Mouse (Mus musculus) small intestine, adult 2 months (tissue): Measurements from ENCODE around the gene Cpxm1. TPM values are rescaled to one million over a fixed set of nuclear protein-coding genes. Genes with fewer than 3 reads are reported as not detected.
"Not testable (repeated sequence)": the region's sequence is repeated elsewhere in the genome, so short reads cannot be mapped to it uniquely, and the experiment has no call there.

Source experiments
- H3K27ac ChIP-seq: fragments of 200-500 bp; 2 replicates; pipeline ENCODE4 v1.5.1; 2012; ENCODE audit warnings: low read depth, low read length, control low read depth, inconsistent platforms; ENCODE audit not compliant: insufficient read depth
- H3K27me3 ChIP-seq: fragments of 200-500 bp; 2 replicates; pipeline ENCODE4 v1.6.1; 2012; ENCODE audit warnings: mild to moderate bottlenecking, moderate library complexity, low read length, inconsistent platforms; ENCODE audit not compliant: control insufficient read depth, insufficient read depth
- H3K36me3 ChIP-seq: fragments of 200-500 bp; 2 replicates; pipeline ENCODE4 v1.6.1; 2012; ENCODE audit warnings: mild to moderate bottlenecking, low read length, control low read depth, inconsistent platforms; ENCODE audit not compliant: control insufficient read depth, insufficient read depth
- H3K4me1 ChIP-seq: fragments of 200-500 bp; 2 replicates; pipeline ENCODE4 v1.6.1; 2012; ENCODE audit warnings: low read length, inconsistent platforms, mixed read lengths; ENCODE audit not compliant: control insufficient read depth, insufficient read depth, insufficient read length
- H3K4me3 ChIP-seq: fragments of 200-500 bp; 2 replicates; pipeline ENCODE4 v1.5.1; 2012; ENCODE audit warnings: low read depth, mild to moderate bottlenecking, control low read depth, inconsistent platforms, low read length, moderate library complexity
- CTCF ChIP-seq: fragments of 200-500 bp; IDR thresholded peaks from 2 replicates; pipeline ENCODE4 v1.5.1; 2012; ENCODE audit warnings: low read depth, mild to moderate bottlenecking, control low read depth, inconsistent platforms, low read length, moderate library complexity, mixed read lengths; ENCODE audit not compliant: insufficient replicate concordance, insufficient read length; ENCODE audit errors: extremely low read depth
- POLR2A ChIP-seq: fragments of 200-500 bp; IDR thresholded peaks from 2 replicates; pipeline ENCODE4 v1.6.1; 2012; ENCODE audit warnings: low read depth, mild to moderate bottlenecking, control low read depth, inconsistent platforms, low read length, moderate library complexity
- WGBS: fragments of 180-500 bp; shearing (Covaris S2); methylation state at CpG from one replicate; pipeline ENCODE4 v1.1.7; 2018; 5-methylcytosine and 5-hydroxymethylcytosine counted together
- polyA plus RNA-seq: library from polyadenylated mRNA; depleted of rRNA; stranded (reverse); fragments of >200 nt; gene quantifications from 2 replicates; pipeline ENCODE4 v1.2.3, GENCODE M21; 2012

Gene Cpxm1
- polyA plus RNA-seq, 1 experiment: 2.9 TPM

DNA sequence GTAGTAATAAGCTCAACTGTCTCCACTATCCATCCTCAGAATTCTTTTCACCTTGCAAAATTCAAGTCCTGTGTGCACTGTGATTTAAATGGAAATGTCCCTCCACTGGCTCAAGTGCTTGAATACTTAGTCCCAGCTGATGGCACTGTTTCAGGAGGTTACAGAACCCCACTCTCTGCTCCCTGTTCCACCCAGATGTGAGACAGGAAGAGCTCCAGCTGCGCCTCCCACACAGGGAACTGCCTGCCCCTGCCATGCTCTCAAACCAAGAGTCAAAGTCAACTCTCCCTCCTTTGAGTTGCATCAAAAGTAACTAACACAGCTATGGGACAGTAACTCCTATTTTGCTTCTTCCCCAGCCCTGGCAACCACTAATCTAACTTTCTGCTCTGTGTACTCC, 11.2 kb downstream of the Cpxm1 start:
- no peak overlapping the region for H3K4me3 ChIP-seq
- no peak overlapping the region for H3K27ac ChIP-seq
- 0 out of 2 replicates have a peak, but pooled peaks cover under 1% of the 10 kb centered on the region for H3K27me3 ChIP-seq
- WGBS: 57% methylated on average over 1 of the region's 1 CpGs
- no peaks in the 10 kb centered on the region for H3K36me3 ChIP-seq
- no peaks in the 10 kb centered on the region for H3K4me1 ChIP-seq
- no peak for TF ChIP-seq CTCF
- TF ChIP-seq POLR2A: no peak

- Histone ChIP-seq H3K4me3 (no peak overlapping the region), H3K27ac (no peak overlapping the region), H3K27me3 (0 out of 2 replicates have a peak, but pooled peaks cover 2% of the 10 kb centered on the region), H3K4me1 (no peaks in the 10 kb centered on the region), H3K36me3 (no peaks in the 10 kb centered on the region)
- WGBS: 41% methylated on average over 6 of the region's 6 CpGs
- TF ChIP-seq CTCF: no peak
- no peak for TF ChIP-seq POLR2A
These were observed 13.5 kb downstream of the Cpxm1 start for GRCm38 (mm10) chr2:130383895-130384294.

DNA sequence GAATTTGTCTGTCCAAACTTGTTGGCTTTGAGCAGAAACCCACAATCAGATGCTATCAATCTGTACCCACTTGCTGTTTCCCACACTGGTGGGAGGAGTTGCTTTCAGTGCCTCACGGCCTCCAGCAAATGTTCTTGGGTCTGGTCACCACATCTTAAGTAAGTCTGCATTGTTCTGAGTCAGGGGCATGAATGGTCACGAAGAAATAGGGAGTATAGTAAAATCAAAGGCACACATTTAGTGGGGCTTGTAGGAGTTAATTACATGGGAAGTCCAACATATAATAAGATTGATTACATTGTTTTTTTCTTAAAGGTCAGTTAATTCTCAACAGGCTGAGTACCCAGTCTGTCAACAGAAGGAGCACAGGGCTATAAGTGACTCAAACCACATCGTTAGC, 14.2 kb downstream of the Cpxm1 start:
- H3K4me1 ChIP-seq: no peaks in the 10 kb centered on the region
- no peaks in the 10 kb centered on the region for H3K36me3 ChIP-seq
- H3K27ac ChIP-seq: no peak overlapping the region
- WGBS: 51% methylated on average over 3 of the region's 3 CpGs
- TF ChIP-seq CTCF (no peak), POLR2A (no peak)
- H3K4me3 ChIP-seq: no peak overlapping the region
- 0 out of 2 replicates have a peak, but pooled peaks cover 2% of the 10 kb centered on the region for H3K27me3 ChIP-seq

DNA sequence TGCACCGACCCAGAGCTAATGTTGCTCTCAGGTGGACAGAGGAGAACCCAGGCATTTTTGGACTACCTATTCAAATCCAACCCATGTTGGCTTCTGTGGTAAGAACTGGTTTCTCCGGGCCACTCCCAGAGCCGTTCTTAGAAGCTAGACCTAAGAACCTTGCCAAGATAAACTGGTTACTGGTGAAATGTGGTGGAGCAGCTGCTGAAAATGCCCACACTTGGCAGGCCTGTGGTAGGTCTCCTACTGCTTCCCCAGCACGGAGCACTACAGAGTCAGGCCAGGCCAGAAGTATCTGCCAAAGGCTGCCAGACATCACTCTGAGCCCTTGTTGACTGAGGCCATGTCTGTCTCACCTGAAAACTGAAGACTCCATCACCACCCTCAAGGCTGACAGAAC, 22.4 kb downstream of the Cpxm1 start:
- Histone ChIP-seq H3K4me1 (no peaks in the 10 kb centered on the region), H3K4me3 (no peak overlapping the region), H3K27ac (no peak overlapping the region), H3K36me3 (no peaks in the 10 kb centered on the region), H3K27me3 (no peaks in the 10 kb centered on the region)
- 68% methylated on average over 4 of the region's 4 CpGs for WGBS
- TF ChIP-seq CTCF (no peak), POLR2A (no peak)

- not testable (repeated sequence) for H3K4me1 ChIP-seq, H3K27me3 ChIP-seq, H3K4me3 ChIP-seq, H3K27ac ChIP-seq, H3K36me3 ChIP-seq
- 9% methylated on average over 1 of the region's 1 CpGs for WGBS
These were observed 24.3 kb downstream of the Cpxm1 start for GRCm38 (mm10) chr2:130373026-130373425.

GRCm38 (mm10) chr2:130367386-130367785, 30.0 kb downstream of the Cpxm1 start:
- TF ChIP-seq CTCF (no peak), POLR2A (no peak)
- H3K27me3 ChIP-seq: peaks cover 9% of the 10 kb centered on the region; the same call in 1 of the 2 replicates
- H3K4me3 ChIP-seq: no peak overlapping the region
- H3K27ac ChIP-seq: no peak overlapping the region
- H3K36me3 ChIP-seq: no peaks in the 10 kb centered on the region
- no peaks in the 10 kb centered on the region for H3K4me1 ChIP-seq
- WGBS: 33% methylated on average over 4 of the region's 4 CpGs

GRCm38 (mm10) chr2:130365211-130366094, 31.9 kb downstream of the Cpxm1 start:
- Histone ChIP-seq H3K4me3 (0 out of 2 replicates have a peak overlapping the region, but pooled peaks have one; percentile 14), H3K27me3 (peaks cover 16% of the 10 kb centered on the region; the same call in 1 of the 2 replicates), H3K36me3 (no peaks in the 10 kb centered on the region), H3K4me1 (no peaks in the 10 kb centered on the region), H3K27ac (no peak overlapping the region)
- TF ChIP-seq CTCF: no peak
- TF ChIP-seq POLR2A: no peak
- WGBS: 27% methylated on average over 30 of the region's 30 CpGs
